Mouse (Mus musculus): ENCODE results near the gene Rps3.

The Rps3 gene

DNA sequence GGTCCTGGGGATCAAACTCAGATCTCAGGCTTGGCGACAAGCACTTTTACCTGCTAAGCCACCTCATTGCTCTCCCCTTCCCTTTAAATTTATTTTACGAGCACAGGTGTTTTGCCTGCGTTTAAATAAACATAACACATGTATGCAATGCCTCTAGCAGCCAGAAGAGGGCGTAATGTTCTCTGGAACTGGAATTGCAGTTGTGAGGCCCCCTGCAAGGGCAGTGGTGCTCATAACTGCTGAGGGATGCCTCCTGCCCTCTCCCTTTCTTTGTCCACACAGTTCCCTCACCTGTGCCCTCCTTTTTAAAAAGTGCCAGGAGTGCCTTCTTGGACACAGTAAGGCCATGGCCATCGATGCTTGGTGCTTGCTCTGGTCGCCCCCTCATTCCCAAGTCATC, 39.5 kb downstream of the Rps3 start:
- DNase-seq (ENCODE audit: low spot score in 2 of 2), result no peak

DNA sequence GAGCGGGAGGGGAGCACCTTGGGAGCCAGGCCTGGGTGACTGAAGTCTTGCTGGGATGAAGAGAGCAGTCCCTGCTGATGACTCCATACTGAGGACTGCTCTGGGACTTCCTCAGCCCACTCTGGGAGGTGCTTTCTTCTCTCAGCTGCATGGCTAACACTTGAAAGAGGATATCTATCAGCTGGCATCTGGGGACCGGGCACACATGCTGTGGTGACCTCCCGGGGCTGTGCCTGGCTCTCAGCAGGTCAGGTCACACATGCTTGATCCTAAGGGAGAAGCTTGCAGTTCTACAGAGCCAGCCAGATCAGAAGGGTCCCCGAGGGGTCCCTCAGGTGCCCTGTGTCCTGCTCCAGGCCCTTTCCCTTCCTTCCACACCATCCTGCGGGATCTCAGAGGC, 40.4 kb downstream of the Rps3 start:
- no peak for DNase-seq (ENCODE audit: low spot score in 2 of 2)

DNA sequence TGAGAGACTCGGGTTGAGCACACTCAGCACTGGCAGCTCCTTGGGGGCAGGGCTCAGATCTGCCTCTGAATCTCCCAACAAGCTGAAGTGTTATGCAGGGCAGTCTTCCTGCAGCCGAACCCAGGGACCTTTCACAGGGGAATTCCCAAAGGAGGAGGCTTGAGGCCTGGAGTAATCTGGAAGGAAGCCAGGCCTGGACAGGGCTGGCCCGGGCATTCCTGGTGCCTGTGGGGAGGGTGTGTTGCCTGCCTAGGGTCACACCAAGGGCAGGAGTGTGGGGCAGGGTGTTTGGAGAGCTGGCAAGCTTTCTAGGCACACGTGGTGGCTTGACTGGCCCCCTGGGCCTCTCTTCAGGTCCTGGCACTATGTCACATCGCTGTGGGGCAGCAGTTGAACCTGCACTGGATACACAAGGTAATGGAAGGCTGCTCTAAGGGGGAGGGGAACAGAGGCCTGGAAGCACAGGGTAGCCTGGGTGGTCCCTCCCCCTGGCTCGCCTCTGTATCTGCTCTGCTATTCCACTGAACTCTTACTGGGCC, 41.9 kb downstream of the Rps3 start:
- DNase-seq (ENCODE audit: low spot score in 2 of 2), result no peak

- DNase-seq (ENCODE audit: low spot score in 2 of 2), result no peak
These were observed 44.7 kb downstream of the Rps3 start for GRCm38 (mm10) chr7:99438881-99439280.

DNA sequence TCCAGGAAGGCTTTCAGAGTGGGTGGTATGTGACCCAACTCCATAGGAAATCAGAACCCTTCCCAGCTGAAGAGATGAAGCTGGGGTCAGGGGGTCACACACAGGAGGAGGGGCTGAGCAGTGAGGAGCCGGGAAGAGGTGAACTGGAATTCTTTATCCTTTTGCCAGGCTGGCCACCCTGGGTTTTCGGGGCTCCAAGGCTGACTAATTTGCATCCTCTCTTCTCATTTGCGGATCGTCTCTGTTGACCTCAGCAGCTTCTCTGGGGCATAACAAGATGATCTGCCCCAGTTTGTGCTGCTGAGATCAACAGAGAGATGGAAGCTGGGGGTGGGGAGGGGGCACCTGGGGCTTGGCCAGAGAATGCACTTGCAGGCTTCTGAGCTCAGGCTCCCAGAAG, 47.0 kb downstream of the Rps3 start:
- no peak for DNase-seq (ENCODE audit: low spot score in 2 of 2)

DNA sequence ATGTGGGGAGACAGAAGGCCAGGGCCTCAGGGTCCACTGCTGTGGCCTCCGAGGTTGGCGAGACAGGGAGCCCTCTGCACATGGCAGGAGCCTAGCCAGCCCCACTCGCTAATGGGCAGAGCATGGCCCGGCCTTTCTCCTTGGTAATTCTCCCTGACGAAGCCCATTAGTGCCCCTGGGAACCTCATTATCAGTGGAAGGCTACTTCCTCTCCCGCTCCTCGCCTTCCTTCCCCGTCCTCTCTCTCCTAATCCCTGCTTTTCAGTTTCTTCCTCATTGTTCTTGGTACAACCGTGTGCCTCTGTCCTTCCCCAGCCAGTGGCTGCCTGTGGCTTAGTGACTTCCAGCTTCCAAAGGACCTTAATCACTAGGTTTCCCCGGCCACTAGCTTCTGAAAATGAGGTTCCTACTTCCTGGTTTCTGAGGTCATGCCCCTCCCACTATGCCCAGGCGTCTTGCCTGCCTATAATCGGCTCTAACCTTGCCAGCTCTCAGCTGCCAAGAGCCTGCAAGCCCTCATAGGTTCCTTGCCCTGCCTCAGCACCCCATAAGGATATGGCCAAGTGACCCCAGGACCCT, 48.8 kb downstream of the Rps3 start:
- no peak for DNase-seq (ENCODE audit: low spot score in 2 of 2)

- DNase-seq (ENCODE audit: low spot score in 2 of 2), result no peak
These were observed 50.7 kb downstream of the Rps3 start for GRCm38 (mm10) chr7:99432863-99433262.

GRCm38 (mm10) chr7:99432248-99432647, 51.3 kb downstream of the Rps3 start:
- DNase-seq (ENCODE audit: low spot score in 2 of 2), result peak; percentile 44 to 60

- no peak for DNase-seq (ENCODE audit: low spot score in 2 of 2)
These were observed 53.3 kb downstream of the Rps3 start for GRCm38 (mm10) chr7:99430246-99430645.

- no peak for DNase-seq (ENCODE audit: low spot score in 2 of 2)
These were observed 53.8 kb downstream of the Rps3 start for GRCm38 (mm10) chr7:99429786-99430185.

- DNase-seq (ENCODE audit: low spot score in 2 of 2), result no peak
These were observed 54.7 kb downstream of the Rps3 start for GRCm38 (mm10) chr7:99428836-99429235.

- DNase-seq (ENCODE audit: low spot score in 2 of 2), result no peak
These were observed 55.6 kb downstream of the Rps3 start for GRCm38 (mm10) chr7:99427987-99428386.
